Mouse (Mus musculus): ENCODE results near the gene Armc8.

Gene Armc8

DNA sequence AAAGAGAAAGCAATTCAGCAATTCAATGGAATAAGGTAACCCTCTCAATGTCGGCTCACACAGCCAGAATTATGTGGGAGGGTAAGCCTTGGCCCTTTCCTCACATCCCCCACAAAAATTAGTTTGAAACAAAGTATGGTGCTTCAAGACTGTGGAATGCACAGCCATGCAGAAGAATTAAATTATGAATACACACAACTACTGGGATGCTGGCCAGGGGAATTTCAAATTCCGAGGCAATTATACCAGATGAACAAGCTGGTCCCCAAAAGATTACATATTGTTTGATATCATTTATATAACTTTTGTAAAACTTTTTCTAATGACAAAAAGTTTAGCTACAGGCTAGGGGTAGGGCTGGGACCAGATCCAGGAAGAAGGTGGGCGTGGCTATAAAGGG, 121.4 kb downstream of the Armc8 start:
- DNase-seq (ENCODE audit: low spot score in 2 of 2), result no peak

DNA sequence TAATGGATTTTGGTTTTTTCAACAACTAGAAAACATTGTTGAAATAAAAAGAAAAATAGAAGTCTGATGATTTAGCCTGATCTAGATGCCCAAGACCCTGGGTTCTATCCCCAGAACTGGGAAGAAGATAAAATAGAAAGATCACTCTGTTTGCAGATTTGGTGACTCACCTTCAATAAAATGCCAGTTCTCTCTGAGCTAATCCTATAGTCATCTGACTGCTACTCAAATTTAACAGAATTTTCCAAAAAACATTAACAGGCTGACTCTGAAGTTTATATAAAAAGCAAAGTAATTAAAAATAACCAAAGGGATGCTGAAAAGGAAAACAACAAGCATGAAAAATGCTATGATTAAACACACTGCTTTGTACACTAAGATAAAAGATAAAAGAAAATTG, 122.4 kb downstream of the Armc8 start:
- no peak for DNase-seq (ENCODE audit: low spot score in 2 of 2)

DNA sequence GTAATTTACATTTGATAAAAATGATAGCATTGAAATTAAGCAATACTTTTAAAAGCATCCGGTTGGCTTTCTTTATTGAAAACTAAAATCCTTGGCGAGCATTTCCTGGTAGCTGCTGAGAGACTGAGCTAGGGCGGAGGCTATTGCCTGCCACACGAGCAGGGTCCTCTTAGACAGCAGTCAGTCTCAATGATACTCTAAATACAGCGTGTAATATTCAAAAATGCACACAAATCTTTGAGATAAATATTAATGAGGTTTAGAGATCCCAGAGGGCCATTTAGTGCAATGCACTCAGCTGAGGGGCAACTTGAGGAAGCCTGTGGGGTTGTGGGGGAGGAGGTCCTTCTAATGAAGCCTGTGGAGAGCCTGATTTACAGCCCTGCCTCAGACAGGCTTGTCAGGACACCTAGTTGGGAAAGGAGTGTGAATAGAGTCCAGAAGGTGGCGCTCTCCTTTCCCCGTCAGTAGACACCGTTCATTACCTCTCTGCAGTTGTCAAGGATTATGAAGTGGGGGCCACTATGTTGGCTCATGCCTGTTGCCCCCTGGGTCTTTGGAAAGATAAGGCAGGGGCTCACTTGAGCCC, 124.0 kb downstream of the Armc8 start:
- no peak for DNase-seq (ENCODE audit: low spot score in 2 of 2)

DNA sequence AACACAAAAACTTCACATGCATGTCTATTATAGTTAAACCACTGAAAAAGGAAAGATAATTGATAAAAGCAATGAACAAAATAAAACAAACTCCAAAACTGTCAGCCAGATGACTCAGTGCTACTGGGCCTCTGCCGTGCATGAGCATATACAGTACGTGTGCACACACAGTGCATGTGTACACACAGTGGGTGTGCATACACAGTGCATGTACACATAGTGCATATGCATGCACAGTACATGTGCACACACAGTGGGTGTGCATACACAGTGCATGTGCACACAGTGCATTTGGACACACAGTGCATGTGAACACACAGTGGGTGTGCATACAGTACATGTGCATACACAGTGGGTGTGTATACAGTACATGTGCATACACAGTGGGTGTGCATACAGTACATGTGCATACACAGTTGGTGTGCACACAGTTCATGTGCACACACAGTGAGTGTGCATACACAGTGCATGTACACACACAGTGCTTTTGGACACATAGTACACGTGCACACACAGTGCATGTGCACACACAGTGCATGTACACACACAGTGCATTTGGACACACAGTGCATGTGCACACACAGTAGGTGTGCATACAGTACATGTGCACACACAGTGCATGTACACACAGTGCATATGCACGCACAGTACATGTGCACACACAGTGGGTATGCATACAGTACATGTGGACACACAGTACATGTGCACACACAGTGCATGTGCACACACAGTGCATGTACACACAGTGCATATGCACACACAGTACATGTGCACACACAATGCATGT, 126.9 kb downstream of the Armc8 start:
- no peak for DNase-seq (ENCODE audit: low spot score in 2 of 2)

DNA sequence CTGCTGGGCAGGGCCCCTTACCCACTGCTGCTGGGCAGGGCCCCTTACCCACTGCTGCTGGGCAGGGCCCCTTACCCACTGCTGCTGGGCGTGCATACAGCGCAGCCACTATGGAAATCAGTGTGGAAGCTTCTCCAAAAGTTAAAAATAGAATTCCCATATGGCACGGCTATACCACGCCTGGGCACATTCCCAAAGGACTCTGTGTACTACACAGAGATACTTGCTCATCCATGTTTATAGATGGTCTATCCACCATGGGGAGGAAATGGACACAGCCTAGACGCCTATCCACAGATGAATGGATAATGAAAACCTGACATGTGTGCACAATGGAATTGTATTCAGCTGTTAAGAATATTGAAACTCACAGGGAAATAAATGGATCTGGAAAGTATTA, 127.8 kb downstream of the Armc8 start:
- DNase-seq (ENCODE audit: low spot score in 2 of 2), result no peak

DNA sequence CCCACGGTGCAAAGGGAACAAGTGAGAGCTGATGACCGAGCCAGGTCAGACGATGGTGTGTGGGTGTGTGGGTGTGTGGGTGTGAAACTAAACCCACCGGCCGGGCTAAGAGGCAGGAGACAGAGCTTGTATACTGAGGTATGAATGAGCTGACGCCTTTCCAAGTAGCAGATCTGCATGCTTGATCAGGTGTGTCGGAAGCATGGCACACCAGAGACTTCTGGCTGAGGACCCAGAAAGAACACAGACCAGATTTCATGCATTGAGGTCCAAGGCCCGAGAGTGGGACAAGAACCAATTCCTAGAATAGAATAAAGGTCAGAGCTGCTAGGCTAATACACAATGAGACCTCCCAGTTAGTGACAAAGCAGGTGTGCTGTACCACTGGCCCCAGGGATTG, 129.6 kb downstream of the Armc8 start:
- DNase-seq (ENCODE audit: low spot score in 2 of 2), result no peak

DNA sequence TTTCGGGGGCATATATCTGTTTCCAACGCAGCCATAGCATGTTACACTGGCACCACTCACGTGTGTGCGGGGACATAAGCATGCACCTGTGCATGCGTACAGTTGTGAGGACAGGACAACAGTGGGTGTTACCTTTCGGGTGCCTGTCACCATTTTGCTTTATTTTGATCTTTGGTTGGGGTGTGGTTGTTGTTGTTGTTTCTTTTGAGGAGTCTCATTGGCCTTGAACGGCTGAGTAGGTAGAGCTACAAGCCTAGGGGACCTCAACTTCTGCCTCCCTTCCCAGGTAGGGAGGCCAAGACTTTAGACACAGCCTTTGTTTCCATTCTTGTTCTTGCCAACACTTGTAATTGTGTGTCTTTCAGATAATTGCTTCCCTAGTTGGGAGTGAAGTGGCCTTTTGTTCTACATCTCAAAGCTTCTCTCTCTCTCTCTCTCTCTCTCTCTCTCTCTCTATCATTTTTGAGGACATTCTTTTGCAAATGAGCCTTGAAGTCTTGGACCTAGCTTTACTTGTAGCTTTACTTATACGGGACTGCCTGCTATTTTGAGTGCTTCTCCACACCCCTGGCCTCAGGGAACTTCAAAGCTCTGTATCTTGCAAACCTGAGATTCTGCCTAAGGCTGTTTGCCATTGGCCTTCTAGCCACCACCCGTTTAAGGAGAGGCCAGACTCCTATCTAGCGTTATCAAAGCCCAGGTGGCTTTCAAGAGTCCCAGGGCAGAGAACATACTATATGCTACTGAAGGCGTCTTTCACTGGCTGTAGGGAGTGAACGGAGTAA, 130.7 kb downstream of the Armc8 start:
- DNase-seq (ENCODE audit: low spot score in 2 of 2), result no peak

DNA sequence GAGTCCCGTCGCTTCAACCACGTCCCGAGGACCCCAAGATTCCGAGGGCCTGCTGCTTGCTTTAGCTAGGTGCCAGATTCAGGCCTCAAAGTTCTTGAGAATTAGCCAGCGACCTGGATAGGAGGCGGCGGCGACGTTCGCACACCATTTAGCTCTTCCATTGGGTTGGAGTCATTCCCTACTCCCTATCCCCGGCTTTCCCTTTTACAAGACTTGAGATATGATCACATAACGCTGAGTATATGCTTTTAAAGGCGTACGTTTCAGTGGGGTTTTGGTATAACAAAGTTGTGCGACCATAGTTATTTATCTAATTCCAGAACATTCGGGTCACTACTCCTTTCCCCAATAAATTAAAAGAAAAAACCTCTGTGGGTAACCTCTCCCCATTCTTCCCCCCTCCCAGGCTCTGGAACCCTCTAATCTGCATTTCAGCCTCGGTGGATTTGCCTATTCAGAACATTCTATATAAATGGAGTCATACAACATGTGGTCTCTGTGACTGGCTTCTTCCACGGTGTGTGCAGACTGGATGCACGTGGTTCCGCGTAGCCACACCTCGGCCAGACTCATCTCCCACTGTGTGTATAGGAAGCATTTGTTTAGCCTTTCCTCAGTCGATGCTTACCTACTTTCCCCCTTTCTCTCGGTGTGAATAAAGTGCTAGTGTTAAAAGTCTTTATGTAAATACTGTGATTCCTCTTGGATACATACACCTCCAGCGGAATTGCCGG, 131.5 kb downstream of the Armc8 start, which contains the start of gene Mras:
TSS of gene Mras (minus strand) at position 351 of the 734 bp plus-strand sequence.
- DNase-seq (ENCODE audit: low spot score in 2 of 2), result no peak

DNA sequence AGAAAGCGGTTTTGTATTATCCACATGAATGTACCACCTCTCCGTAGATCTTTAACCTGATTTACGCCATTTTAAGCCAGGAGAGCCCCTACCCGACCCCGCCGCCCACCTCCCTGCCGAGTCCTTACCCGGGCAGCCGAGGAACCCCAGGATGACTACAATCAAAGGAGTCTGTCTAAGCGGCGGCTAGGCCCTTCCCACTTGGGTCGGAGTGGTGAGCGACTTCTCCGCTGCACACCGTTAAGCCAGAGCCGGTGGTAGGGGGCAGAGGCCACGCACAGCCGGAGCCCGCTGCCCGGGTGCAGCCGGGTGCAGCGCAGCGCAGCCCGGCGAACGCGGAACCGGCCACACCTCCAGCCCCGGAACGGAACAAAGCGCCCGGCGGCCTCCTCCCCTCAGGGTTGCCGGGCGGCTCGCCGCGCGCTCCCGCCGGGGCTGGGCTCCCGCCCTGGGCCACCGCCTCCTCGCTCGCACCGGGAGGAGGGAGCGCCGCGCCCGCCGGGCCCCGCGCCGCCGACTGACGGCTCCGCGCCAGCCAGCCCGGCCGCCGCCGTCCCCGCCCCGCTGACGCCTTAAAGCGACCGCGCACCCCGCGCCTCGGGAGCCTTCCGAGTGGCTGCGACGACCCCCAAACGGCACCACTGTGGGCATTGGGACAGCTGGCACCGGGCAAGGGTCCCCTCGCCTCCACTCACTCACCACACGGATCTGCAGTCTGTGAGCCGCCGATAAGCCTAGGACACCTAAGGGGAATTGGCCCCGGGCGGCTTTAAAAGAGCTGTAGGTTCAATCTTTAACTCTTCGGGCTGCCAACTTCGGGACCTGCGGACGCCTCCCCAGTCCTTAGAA, 132.3 kb downstream of the Armc8 start:
- DNase-seq (ENCODE audit: low spot score in 2 of 2), result no peak

DNA sequence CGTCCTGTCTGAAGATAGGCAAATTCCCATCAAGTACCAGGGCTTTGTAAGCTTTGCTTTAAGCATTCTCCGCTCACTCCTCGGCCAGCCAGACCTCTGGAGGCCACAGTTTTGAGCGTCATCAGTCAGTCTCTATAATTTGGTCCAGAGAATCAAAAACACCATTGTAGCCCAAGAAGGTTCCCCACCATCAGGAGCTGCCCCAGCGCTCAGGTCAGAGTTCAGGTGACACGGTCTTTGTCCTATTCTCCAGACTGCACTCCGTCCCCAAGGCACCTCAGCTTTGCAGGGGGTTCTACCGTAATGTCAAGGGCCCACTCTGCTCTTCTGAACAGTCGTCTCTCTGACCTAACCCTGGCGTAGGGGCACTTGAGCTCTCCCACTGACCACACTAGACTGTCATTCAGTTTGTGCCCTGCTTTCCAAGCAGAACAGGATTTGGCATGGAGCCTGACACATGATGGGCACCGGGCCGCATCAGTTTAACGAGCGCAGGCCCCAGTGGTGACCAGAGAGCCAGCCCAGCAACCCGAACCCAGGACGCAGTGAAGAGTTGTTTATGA, 133.0 kb downstream of the Armc8 start:
- no peak for DNase-seq (ENCODE audit: low spot score in 2 of 2)

DNA sequence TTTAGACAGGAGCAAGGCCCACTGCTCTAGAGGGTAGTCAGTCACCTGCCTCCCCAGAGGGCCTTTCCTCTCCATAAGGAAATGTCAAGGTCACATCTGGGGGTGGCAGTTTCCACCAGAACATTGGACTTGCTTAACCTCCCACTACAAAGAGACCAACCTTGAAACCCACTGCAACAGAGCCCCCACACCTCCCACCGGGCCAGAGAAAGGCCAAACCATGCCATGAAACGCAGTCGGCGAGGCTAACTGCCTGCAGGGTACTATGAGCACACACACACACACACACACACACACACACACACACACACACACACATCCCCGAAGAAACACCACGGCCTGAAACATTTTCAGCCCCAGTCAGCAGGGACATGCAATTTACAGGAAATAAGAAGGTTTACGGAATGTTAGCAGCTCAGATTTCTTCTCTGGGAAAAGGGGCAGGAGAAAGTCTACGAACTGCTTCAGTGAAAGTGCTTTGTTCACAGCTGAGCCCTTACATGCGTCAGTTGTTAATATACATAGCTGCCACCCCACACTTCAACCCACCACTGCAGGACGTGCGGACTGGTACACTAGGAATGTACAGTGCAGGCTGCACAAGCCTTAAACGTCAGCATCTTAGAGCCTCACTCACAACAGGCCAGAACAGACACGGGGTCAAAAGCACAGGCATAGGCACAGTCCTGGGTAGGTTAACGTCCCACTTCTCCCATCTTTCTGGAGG, 133.6 kb downstream of the Armc8 start:
- DNase-seq (ENCODE audit: low spot score in 2 of 2), result no peak

DNA sequence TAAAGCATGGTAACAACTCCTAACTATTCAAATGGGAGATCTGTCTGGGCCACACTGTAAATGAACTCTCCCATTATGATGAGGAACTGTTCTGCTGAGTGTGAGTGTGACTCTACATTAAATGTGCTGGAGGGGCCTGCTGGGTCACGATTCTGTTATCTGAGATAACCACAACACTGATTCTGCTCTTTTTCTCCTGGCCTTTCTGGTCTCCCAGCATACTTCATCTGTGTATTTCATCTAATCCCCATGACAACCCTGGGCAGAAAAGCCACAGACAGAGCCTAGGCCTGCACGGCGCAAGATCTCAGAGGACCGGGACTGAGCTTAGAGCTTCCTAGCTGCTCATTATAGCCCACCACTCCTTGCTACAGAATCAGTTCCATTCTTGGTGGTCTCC, 136.2 kb downstream of the Armc8 start:
- no peak for DNase-seq (ENCODE audit: low spot score in 2 of 2)

DNA sequence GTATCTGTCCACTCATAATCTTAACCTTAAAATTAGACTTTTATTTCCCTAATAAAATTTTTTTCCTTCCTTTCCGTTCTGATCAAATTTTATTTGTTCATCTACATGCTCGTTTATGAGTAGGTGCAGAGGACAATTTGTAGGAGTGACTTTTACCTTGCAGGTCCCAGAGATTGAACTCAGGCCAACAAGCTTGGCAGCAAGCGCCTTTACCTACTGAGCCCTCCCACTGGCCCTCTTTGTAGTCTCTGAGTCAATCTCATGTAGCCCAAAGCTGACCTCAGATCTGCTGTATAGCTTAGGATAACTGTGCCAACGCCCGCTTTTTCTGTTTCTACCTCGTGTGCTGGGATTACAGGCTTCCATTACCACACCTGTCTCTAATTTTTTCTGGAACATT, 136.7 kb downstream of the Armc8 start:
- DNase-seq (ENCODE audit: low spot score in 2 of 2), result no peak

DNA sequence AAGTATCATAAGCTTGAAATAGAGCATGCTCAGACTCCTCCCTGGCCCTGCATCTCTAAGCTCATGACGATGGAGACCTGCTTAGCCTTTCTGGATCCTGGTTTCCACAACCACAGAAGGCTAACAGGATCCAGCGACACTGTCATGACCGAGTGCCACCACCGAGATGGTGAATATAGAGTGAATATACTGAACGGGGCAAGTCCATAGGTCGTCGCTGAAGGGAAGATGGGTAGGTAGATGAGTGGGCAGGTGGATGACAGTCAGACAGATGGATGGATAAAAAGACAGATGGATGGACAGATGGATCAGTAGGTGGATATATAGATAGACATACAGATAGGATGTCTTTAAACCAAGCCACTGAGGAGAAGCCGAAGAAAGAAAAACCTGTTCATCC, 137.4 kb downstream of the Armc8 start:
- no peak for DNase-seq (ENCODE audit: low spot score in 2 of 2)

DNA sequence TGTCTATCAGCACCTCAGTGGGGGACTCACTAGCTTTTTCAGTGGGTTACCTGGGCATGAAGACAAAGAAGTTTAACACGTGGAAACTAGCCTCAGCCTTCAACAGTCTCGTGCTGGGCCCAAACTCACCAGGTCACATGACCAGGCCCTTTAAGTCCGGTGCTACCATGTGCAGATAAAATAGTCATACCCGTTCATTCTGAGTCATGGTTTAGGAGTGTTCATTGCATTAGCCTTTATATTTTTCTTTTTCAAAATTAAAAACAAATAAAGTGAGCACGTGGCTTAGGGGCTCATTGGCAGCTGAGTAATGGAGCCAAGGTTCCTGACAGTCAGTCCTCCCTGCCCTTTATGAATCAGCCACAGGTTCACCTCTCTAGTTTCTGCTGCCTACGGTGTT, 137.9 kb downstream of the Armc8 start:
- no peak for DNase-seq (ENCODE audit: low spot score in 2 of 2)

DNA sequence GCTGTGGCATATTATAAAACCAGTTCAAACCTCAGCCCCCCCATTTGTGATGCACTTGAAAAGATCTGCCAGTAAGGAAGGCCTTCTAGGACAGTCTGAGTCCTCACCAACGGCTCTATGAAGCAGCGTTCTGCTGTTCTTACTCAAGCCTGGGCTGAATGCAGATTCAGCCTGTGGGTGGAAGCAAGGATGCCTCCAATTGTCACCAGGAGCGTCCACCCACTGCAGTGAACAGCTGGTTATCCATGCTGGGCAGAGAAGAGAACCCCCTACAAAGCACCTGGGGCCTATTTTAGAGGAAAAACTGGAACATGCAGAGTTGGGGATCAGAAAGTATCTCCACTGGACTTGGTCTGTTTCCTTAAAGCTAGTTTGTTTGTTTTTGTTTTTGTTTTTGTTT, 138.9 kb downstream of the Armc8 start:
- DNase-seq (ENCODE audit: low spot score in 2 of 2), result no peak

DNA sequence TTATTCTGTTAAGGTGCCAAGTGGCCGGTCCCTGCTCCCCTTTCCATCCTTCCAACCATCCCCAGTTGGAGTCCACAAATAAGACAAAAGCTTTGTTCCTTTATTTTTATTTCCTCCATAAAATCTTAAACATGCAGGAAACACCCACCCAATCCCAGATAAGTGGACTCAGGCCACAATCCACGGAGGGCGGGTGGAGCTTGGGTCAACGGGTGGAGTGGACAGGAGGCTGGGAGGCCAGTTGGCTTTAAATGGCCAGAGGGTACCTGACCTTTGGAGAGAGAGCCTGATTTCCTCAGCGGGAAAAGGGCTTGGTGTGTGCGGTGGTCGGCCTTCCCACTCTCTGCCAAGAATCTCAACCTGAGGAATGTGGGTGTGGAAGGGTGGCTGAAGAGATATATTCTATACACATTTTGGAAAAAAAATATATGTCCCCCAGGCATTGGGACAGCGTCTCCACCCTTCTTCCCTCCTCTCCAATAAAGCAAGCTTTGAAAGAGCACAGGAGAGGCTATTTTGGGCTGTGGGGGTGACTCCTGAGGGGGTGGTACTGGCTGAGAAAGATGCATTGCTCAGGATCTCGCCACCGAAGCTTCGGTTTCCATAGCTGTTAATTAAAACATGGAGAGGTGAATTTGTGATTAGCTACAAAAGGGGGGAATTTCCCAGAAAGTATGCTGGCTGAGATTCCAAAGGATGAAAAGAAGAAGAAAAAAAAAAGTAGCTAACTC, 139.9 kb downstream of the Armc8 start:
- DNase-seq (ENCODE audit: low spot score in 2 of 2), result no peak

Data from natural killer cell, adult 2 months (primary cell).